Mouse (Mus musculus) MEL (cell line): Measurements from ENCODE around the gene Gm4450.
"Not testable (repeated sequence)": the region's sequence is repeated elsewhere in the genome, so short reads cannot be mapped to it uniquely, and the experiment has no call there.

Experiments
- BHLHE40 ChIP-seq: IDR thresholded peaks from 2 replicates; pipeline ENCODE4 v1.6.1; 2012; ENCODE audit warnings: low read depth, mild to moderate bottlenecking, inconsistent platforms, low read length, improper control_type of control experiment, borderline replicate concordance
- CTCF ChIP-seq, 3 experiments: IDR thresholded peaks in 2 of 3; conservative IDR thresholded peaks in 1 of 3; 2 replicates each; pipeline ENCODE4 v1.5.1; 2011 to 2012; ENCODE audit warnings: low read length in 3 of 3, low read depth in 2 of 3, mild to moderate bottlenecking in 2 of 3, improper control_type of control experiment in 1 of 3, inconsistent platforms in 1 of 3, mixed read lengths in 1 of 3, moderate library complexity in 1 of 3; ENCODE audit not compliant: control insufficient read depth in 1 of 3, insufficient read depth in 1 of 3, poor library complexity in 1 of 3, severe bottlenecking in 1 of 3
- EP300 ChIP-seq, 2 experiments: IDR thresholded peaks; 2 replicates each; pipeline ENCODE4 v1.6.1; 2011; ENCODE audit warnings: improper control_type of control experiment in 2 of 2, low read length in 2 of 2, low read depth in 1 of 2, mild to moderate bottlenecking in 1 of 2
- ETS1 ChIP-seq: IDR thresholded peaks from 2 replicates; pipeline ENCODE4 v1.6.1; 2012; ENCODE audit warnings: low read depth, mild to moderate bottlenecking, inconsistent platforms, low read length, improper control_type of control experiment, moderate library complexity
- GATA1 ChIP-seq: IDR thresholded peaks from 2 replicates; pipeline ENCODE4 v1.6.1; 2011; ENCODE audit warnings: low read depth, low read length, improper control_type of control experiment
- HCFC1 ChIP-seq: IDR thresholded peaks from 2 replicates; pipeline ENCODE4 v1.6.1; 2012; ENCODE audit warnings: low read depth, mild to moderate bottlenecking, inconsistent platforms, low read length, improper control_type of control experiment, moderate library complexity
- JUND ChIP-seq: IDR thresholded peaks from 2 replicates; pipeline ENCODE4 v1.6.1; 2011; ENCODE audit warnings: low read depth, mild to moderate bottlenecking, improper control_type of control experiment, low read length
- KAT2A ChIP-seq: conservative IDR thresholded peaks from 2 replicates; pipeline ENCODE4 v1.6.1; 2012; ENCODE audit warnings: low read depth, low read length, improper control_type of control experiment, inconsistent platforms
- NELFE ChIP-seq: IDR thresholded peaks from 2 replicates; pipeline ENCODE4 v1.6.1; 2011; ENCODE audit warnings: low read depth, low read length, improper control_type of control experiment
- POLR2A ChIP-seq, 2 experiments: IDR thresholded peaks; 2 replicates each; pipeline ENCODE4 v1.6.1; 2011 to 2012; ENCODE audit warnings: low read length in 2 of 2, mild to moderate bottlenecking in 2 of 2, control low read depth in 1 of 2, improper control_type of control experiment in 1 of 2, low read depth in 1 of 2, moderate library complexity in 1 of 2; ENCODE audit not compliant: control insufficient read depth in 1 of 2, insufficient read depth in 1 of 2, poor library complexity in 1 of 2
- POLR2AphosphoS2 ChIP-seq: IDR thresholded peaks from 2 replicates; pipeline ENCODE4 v1.6.1; 2011; ENCODE audit warnings: low read length, improper control_type of control experiment
- TAL1 ChIP-seq: IDR thresholded peaks from 2 replicates; pipeline ENCODE4 v1.6.1; 2012; ENCODE audit warnings: mild to moderate bottlenecking, inconsistent platforms, low read length, moderate library complexity, mixed read lengths
- TBP ChIP-seq: IDR thresholded peaks from 2 replicates; pipeline ENCODE4 v1.8.0; 2011; ENCODE audit warnings: low read depth, low read length, improper control_type of control experiment
- USF1 ChIP-seq: IDR thresholded peaks from 2 replicates; pipeline ENCODE4 v1.6.1; 2014; ENCODE audit warnings: low read depth, mild to moderate bottlenecking, inconsistent platforms, low read length, improper control_type of control experiment, moderate library complexity

GRCm38 (mm10) chr3:98495055-98495454 is 38.1 kb upstream of the Gm4450 start:
- not testable (repeated sequence) for TF ChIP-seq POLR2A (IDR thresholded peaks at IDR 0.05; ENCODE audit: control insufficient read depth in 1 of 2, insufficient read depth in 1 of 2, low read depth in 1 of 2, low read length in 2 of 2, poor library complexity in 1 of 2); POLR2AphosphoS2; USF1; TAL1; NELFE; ETS1; KAT2A; TBP; JUND; BHLHE40; CTCF (IDR thresholded peaks at IDR 0.05 in 2 of 3, conservative IDR thresholded peaks at IDR 0.05 in 1 of 3; ENCODE audit: control insufficient read depth in 1 of 3, insufficient read depth in 1 of 3, low read depth in 2 of 3, low read length in 3 of 3, poor library complexity in 1 of 3, severe bottlenecking in 1 of 3); EP300 (IDR thresholded peaks at IDR 0.05; ENCODE audit: low read depth in 1 of 2, low read length in 2 of 2); GATA1; HCFC1
